Mouse (Mus musculus) small intestine, adult 2 months (tissue): ENCODE results near the gene 1110012L19Rik. TPM values are rescaled to one million over a fixed set of nuclear protein-coding genes. Genes with fewer than 3 reads are reported as not detected.
"Not testable (repeated sequence)": the region's sequence is repeated elsewhere in the genome, so short reads cannot be mapped to it uniquely, and the experiment has no call there.

ENCODE experiments used
- H3K27ac ChIP-seq: fragments of 200-500 bp; 2 replicates; pipeline ENCODE4 v1.5.1; 2012; ENCODE audit warnings: low read depth, low read length, control low read depth, inconsistent platforms; ENCODE audit not compliant: insufficient read depth
- H3K27me3 ChIP-seq: fragments of 200-500 bp; 2 replicates; pipeline ENCODE4 v1.6.1; 2012; ENCODE audit warnings: mild to moderate bottlenecking, moderate library complexity, low read length, inconsistent platforms; ENCODE audit not compliant: control insufficient read depth, insufficient read depth
- H3K36me3 ChIP-seq: fragments of 200-500 bp; 2 replicates; pipeline ENCODE4 v1.6.1; 2012; ENCODE audit warnings: mild to moderate bottlenecking, low read length, control low read depth, inconsistent platforms; ENCODE audit not compliant: control insufficient read depth, insufficient read depth
- H3K4me1 ChIP-seq: fragments of 200-500 bp; 2 replicates; pipeline ENCODE4 v1.6.1; 2012; ENCODE audit warnings: low read length, inconsistent platforms, mixed read lengths; ENCODE audit not compliant: control insufficient read depth, insufficient read depth, insufficient read length
- H3K4me3 ChIP-seq: fragments of 200-500 bp; 2 replicates; pipeline ENCODE4 v1.5.1; 2012; ENCODE audit warnings: low read depth, mild to moderate bottlenecking, control low read depth, inconsistent platforms, low read length, moderate library complexity
- CTCF ChIP-seq: fragments of 200-500 bp; IDR thresholded peaks from 2 replicates; pipeline ENCODE4 v1.5.1; 2012; ENCODE audit warnings: low read depth, mild to moderate bottlenecking, control low read depth, inconsistent platforms, low read length, moderate library complexity, mixed read lengths; ENCODE audit not compliant: insufficient replicate concordance, insufficient read length; ENCODE audit errors: extremely low read depth
- POLR2A ChIP-seq: fragments of 200-500 bp; IDR thresholded peaks from 2 replicates; pipeline ENCODE4 v1.6.1; 2012; ENCODE audit warnings: low read depth, mild to moderate bottlenecking, control low read depth, inconsistent platforms, low read length, moderate library complexity
- WGBS: fragments of 180-500 bp; shearing (Covaris S2); methylation state at CpG from one replicate; pipeline ENCODE4 v1.1.7; 2018; 5-methylcytosine and 5-hydroxymethylcytosine counted together
- polyA plus RNA-seq: library from polyadenylated mRNA; depleted of rRNA; stranded (reverse); fragments of >200 nt; gene quantifications from 2 replicates; pipeline ENCODE4 v1.2.3, GENCODE M21; 2012; rRNA removed

1110012L19Rik gene
- polyA plus RNA-seq = 1.4 and 3.4 TPM in 2 replicates

GRCm38 (mm10) chrX:70385276-70385961 lies at the start of gene 1110012L19Rik:
Gene 1110012L19Rik, plus strand, starts transcription at chrX:70385877.
- Histone ChIP-seq H3K4me1 (0 out of 2 replicates have a peak, but pooled peaks cover 1% of the 10 kb centered on the region), H3K4me3 (peak within 1 kb of the TSS; percentile 74), H3K27ac (peak within 1 kb of the TSS; percentile 90), H3K36me3 (peaks cover 2% of the 10 kb centered on the region), H3K27me3 (no peaks in the 10 kb centered on the region)
- no peak for TF ChIP-seq CTCF
- peak; percentile 26; the same call in 1 of the 2 replicates for TF ChIP-seq POLR2A
- 12% methylated on average over 22 of the region's 22 CpGs for WGBS

GRCm38 (mm10) chrX:70362985-70363384 lies 22.7 kb upstream of the 1110012L19Rik start:
- H3K27ac ChIP-seq = no peak overlapping the region
- no peaks in the 10 kb centered on the region for H3K27me3 ChIP-seq
- no peak for TF ChIP-seq POLR2A
- no peak for TF ChIP-seq CTCF
- WGBS = 86% methylated on average over 7 of the region's 7 CpGs
- H3K36me3 ChIP-seq = peaks cover 1% of the 10 kb centered on the region; the same call in 1 of the 2 replicates
- H3K4me3 ChIP-seq = no peak overlapping the region
- H3K4me1 ChIP-seq = no peaks in the 10 kb centered on the region

GRCm38 (mm10) chrX:70363446-70363845 lies 22.2 kb upstream of the 1110012L19Rik start:
- 86% methylated on average over 5 of the region's 5 CpGs for WGBS
- Histone ChIP-seq H3K4me1 (no peaks in the 10 kb centered on the region), H3K27ac (no peak overlapping the region), H3K36me3 (0 out of 2 replicates have a peak, but pooled peaks cover 1% of the 10 kb centered on the region), H3K4me3 (no peak overlapping the region), H3K27me3 (no peaks in the 10 kb centered on the region)
- TF ChIP-seq POLR2A (no peak), CTCF (no peak)

GRCm38 (mm10) chrX:70364202-70364601 lies 21.5 kb upstream of the 1110012L19Rik start:
- WGBS = 68% methylated on average over 1 of the region's 1 CpGs
- no peaks in the 10 kb centered on the region for H3K27me3 ChIP-seq
- no peak overlapping the region for H3K27ac ChIP-seq
- 0 out of 2 replicates have a peak, but pooled peaks cover 1% of the 10 kb centered on the region for H3K36me3 ChIP-seq
- H3K4me3 ChIP-seq = no peak overlapping the region; the same call in 1 of the 2 replicates
- no peak for TF ChIP-seq POLR2A
- TF ChIP-seq CTCF = no peak
- H3K4me1 ChIP-seq = no peaks in the 10 kb centered on the region

GRCm38 (mm10) chrX:70364661-70365613 lies 20.7 kb upstream of the 1110012L19Rik start, which contains the start of gene Ids:
Gene Ids, minus strand, starts transcription at chrX:70365084.
- Histone ChIP-seq H3K4me1 (no peaks in the 10 kb centered on the region), H3K27me3 (no peaks in the 10 kb centered on the region), H3K4me3 (peak within 1 kb of the TSS; percentile 92), H3K27ac (0 out of 2 replicates have a peak within 1 kb of the TSS, but pooled peaks have one; percentile 18), H3K36me3 (no peaks in the 10 kb centered on the region)
- WGBS = 15% methylated on average over 43 of the region's 45 CpGs
- peak; percentile 78 for TF ChIP-seq POLR2A
- TF ChIP-seq CTCF = no peak

GRCm38 (mm10) chrX:70369758-70370157 lies 15.9 kb upstream of the 1110012L19Rik start:
- H3K36me3 ChIP-seq, H3K27me3 ChIP-seq, H3K4me1 ChIP-seq, H3K4me3 ChIP-seq, H3K27ac ChIP-seq: not testable (repeated sequence)
- WGBS = 20% methylated on average over 2 of the region's 6 CpGs

- H3K4me3 ChIP-seq, H3K27ac ChIP-seq, H3K27me3 ChIP-seq, H3K4me1 ChIP-seq, H3K36me3 ChIP-seq: not testable (repeated sequence)
- 55% methylated on average over 4 of the region's 6 CpGs for WGBS
Measured at GRCm38 (mm10) chrX:70374469-70375110, 11.1 kb upstream of the 1110012L19Rik start.
